Mouse (Mus musculus) adrenal gland, adult (tissue): ENCODE data around the gene Trmt5.

Source experiments
- DNase-seq, 2 experiments: peaks; one replicate each; pipeline ENCODE4 v3.0.0; 2022 to 2023; ENCODE audit warnings: low spot score in 1 of 2; ENCODE audit not compliant: inconsistent age in 2 of 2

The Trmt5 gene

GRCm38 (mm10) chr12:73286287-73287092, at the start of gene Trmt5, which contains the start of gene Slc38a6:
Trmt5 (minus strand) TSS chr12:73286710.
Slc38a6 (plus strand) TSS chr12:73286779.
- peak; percentile 95 to 98 for DNase-seq

GRCm38 (mm10) chr12:73334051-73334551, 47.6 kb upstream of the Trmt5 start:
- no peak for DNase-seq

- no peak for DNase-seq
These were observed 46.2 kb upstream of the Trmt5 start for GRCm38 (mm10) chr12:73332701-73333100.

DNA sequence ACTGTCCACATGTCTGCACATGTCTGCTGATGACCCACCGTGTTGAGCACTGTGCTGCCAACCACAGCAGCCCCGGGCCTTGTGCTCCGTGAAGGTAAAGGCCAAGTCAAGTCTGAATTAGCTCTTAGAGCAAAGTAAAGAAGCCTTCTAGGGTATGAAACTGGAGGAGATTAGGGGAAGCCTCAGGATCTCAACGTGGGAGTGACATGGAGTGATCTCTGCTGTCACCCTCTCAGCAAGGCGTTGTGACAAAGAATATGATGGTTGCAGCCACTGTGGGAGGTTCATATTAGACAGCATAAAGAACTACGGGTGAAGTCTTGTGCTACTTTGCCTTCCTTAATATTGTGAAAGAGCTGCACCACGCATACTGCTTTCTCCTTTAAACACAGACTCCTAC, 43.7 kb upstream of the Trmt5 start:
- no peak for DNase-seq

DNA sequence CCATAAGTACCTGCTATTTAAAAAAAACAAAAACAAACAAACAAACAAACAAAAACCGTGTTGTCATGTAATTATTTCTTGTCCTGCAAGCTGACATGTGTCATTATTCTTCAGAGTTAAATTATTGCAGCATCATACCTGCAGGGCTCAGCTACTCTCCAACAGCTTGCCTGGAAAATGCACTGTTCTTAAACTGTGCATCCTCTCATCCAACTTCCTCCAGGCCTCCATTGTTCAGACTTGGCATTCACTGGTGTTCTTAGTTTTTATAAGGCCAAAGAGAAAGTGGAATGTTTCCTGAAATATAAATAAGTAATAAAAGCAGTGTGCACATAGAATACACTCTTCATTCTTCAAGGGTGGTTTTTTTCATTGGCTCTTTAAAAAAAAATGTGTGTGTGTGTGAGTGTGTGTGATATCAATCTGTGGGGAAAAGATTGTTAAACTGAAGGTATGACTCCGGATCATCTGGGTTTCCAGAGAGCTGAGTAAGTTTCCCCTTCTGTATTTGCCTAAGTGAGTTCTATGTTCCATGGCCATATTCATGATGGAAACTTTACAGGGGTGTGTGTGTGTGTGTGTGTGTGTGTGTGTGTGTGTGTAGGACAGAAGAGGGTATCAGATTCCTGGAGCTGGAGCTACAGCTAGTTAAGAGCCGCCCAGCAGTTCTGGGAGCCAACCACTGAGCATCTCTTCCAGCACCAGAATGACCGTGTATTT, 42.1 kb upstream of the Trmt5 start:
- no peak for DNase-seq

DNA sequence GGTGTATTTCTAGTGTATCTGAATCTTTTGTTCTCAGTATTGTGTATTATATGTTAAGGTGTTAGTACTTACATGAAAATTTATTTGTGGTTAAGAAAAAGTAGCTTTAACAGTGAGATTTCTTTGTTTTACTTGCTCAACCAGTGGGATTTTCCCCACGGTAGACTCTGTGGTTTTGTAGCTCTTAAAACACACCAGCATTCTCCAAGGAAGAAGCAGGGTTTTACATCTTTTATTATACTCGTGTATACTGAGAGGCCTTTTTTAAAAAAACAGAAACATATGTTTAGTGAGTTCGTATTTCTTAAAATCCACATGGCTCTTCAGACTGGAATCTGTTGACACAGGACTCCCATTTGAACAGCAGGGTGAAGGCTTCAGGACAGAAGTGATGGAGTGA, 40.9 kb upstream of the Trmt5 start:
- DNase-seq = no peak

DNA sequence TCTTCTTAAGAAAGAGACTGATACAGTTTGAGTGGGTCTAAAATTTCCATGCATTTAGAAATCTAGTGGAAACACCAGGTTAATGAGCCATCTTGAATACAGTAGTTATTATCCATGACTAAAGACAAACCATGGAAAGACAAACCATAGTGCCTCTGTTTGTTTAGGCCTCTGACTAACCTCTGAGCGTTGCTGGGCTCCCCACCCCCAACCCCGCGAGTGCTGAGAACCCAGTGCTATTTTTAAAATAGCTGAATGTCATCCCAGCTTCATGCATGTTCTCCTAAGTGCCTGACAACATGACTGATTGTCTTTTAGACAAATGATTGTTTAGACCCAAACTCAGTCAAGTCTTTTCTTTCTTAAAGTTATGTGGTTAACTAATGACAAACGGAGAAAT, 39.1 kb upstream of the Trmt5 start:
- DNase-seq = peak; percentile 29 to 58

DNA sequence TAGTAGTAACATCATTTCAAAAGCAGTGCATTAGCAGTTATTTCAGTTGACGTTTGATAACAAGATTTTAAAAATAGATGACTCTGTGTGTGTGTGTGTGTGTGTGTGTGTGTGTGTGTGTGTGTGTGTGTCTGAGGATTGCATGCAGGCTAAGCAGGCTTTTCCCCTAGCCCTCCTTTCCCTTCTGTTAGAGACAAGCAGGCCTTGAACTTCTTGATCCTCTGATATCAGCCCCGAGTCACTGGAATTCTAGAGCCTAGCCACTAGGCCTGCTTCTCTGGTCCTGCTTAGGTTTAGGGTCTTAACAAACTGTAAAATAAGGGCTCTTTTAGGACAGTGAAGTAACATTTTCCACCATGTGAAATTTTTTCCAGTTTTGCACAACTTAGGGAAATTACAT, 38.7 kb upstream of the Trmt5 start:
- peak in 1 of 2 experiments; percentile 50 for DNase-seq

DNA sequence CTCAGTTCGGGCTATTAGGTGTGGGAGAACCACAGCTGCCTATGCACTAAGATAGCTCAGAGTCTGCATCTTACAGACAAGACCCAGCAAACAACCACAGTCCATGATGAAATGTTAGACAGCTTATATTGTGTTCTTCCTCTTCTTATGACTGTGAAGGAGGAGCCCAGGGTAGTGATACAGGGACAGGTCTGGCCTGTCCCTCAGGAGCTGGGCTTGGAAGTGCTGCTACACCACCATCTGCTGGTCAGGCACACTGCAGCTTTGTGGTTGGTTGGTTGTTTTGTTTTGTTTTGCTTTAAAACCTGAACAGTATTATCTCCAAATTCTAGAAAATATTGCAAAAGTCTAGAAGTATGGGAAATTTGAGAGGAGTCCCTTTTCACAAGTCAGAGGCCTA, 38.2 kb upstream of the Trmt5 start:
- peak; percentile 35 to 74 for DNase-seq

DNA sequence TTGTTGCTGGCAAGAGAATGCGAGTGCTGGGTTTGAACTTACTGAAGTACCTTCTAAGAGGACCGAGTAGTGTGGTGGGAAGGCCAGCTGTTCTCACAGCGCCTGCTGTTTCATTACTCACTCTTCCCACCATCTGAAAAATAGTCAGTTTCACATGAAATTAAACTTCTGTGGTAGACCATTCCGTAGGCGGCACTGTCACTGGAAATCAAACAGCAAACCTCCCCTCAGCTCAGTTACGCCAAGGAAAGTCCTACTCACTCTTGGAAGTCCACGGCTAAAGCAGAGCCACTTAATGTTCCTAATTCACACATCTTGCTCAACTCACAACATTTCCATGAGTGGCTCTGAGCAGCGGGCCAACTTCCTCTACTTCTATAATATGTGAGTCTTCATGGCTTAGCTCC, 37.7 kb upstream of the Trmt5 start:
- no peak for DNase-seq

DNA sequence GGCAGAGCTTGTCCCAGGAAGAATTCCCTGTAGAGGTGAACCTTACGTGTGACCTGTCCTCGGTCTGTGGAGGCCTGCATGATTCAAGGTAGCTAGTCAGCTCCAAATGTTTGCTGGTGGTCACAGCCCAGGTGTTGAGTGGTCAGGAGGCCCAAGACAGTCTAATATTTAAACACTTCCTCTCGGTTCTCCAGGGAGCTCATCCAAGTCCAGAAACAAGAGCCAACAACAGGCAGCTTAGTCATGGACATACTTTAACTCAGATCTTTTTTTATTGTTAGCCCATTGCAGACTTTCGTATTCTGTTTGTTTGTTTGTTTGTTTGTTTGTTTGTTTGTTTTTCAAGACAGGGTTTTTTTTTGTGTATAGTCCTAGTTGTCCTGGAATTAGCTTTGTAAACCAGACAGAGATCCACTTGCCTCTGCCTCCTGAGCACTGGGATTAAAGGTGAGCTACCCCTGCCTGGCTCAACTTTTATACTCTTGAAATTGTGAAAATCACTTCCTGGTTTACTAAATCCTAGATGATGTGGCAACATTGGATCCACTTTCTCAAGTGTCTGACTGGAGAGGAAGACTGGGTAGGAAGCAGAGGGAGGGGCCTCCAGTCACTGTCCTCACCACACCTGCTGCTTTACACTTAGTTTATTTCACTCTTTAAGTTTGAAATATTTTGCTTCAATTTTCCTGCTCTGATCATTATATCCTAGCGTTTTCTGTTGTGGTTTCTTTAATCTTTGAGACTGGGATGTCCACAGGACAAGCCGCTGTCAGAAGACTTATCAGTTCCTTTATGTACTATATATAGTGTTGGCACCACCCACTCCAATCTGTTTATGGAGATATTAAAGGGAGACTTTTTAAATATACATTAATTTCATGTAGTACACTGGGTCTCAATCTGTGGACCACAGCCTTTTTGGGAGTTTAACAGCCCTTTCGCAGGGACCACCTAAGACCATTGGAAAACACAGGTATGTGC, 31.5 kb upstream of the Trmt5 start:
- no peak for DNase-seq

DNA sequence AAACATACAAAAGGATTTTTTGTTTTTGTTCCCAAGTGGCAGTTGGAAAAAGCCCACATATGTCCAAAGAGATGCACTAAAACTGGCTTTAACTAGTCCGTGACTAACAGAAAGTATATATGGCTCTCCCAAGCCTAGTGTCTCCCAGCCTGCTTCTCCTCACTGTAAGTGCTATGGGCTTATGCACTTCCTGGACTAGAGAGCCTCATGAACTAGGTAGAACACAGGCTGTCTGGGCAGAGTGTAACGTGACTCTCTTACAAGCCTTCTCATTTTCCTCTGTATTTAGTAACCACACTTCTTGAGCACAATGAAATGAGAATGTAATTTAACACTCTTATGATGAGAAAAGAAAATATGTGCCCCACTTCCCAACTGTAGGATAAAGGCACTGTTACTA, 22.2 kb upstream of the Trmt5 start:
- no peak for DNase-seq

- no peak for DNase-seq
These were observed 21.2 kb upstream of the Trmt5 start for GRCm38 (mm10) chr12:73307750-73308149.

GRCm38 (mm10) chr12:73304636-73305035, 18.1 kb upstream of the Trmt5 start:
- DNase-seq = peak; percentile 34 to 75

- DNase-seq = no peak
These were observed 14.0 kb upstream of the Trmt5 start for GRCm38 (mm10) chr12:73300531-73300930.

DNA sequence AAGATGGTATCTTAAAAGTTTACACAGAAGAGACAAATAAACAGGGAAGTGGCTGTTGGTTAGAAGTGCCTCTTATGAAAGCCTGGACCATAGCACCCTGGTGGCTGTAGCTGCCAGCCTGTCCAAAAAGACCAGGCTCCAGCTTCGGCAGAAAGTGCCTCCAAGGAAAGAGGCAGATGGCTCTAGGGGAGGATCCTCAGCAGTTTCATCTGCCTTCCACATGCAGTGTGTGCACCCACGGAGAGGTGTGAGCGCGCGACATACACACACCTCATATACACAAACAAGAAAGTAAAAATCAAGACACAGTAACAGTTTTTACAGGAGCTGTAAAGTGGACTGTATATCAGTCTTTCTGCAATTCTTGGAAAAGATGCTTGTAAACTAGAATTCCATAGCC, 12.1 kb upstream of the Trmt5 start:
- DNase-seq = no peak

DNA sequence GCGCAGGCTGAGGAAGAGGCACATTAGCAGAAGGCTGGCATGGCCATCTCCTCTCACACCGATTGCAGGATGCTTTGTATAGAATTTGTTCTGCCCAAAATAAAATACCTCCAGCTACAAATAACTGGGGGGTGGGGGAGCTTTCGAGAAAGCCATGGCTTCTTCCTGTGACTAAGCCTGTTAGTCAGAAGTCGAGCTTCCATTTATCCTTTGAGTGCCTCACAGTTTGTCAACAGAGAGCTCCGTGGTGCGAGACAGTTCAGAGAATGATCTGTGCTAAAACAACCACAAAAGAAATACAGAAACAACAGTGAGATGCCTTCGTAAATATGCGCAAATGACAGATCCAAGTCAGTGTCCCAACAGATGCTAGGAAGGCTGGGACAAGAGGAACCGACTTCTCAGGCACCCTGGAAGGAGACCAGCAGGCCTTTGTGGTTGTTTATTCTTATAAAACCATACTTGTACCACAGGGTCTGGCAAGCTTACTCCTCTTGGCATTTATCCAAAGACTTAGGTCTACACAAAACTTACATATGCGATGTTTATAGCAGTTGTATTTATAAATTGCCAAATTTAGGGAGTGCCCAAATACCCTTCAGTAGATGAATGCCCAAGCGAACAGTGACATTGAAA, 9.1 kb upstream of the Trmt5 start:
- DNase-seq = no peak

- DNase-seq = no peak
These were observed 8.4 kb upstream of the Trmt5 start for GRCm38 (mm10) chr12:73294884-73295283.

DNA sequence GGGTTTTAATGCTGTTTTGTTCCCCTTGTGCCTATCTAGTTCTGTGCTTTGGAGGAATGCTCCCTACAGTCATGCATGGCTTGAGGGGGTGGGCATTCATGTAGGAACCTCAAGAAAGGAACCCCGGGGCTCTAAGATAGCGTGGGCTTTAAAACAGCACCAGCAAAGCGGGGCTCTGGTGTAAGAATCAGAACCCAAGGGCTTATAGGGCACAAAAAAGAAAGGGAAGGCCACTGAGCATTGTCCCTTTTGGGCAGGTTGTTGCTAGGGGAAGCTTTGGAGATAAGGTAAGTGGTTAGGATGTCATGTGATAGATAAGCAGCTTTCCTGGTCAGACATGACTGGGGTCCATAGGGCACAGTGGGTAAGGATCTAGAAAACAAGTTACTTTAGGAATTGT, 2.1 kb upstream of the Trmt5 start:
- no peak for DNase-seq

DNA sequence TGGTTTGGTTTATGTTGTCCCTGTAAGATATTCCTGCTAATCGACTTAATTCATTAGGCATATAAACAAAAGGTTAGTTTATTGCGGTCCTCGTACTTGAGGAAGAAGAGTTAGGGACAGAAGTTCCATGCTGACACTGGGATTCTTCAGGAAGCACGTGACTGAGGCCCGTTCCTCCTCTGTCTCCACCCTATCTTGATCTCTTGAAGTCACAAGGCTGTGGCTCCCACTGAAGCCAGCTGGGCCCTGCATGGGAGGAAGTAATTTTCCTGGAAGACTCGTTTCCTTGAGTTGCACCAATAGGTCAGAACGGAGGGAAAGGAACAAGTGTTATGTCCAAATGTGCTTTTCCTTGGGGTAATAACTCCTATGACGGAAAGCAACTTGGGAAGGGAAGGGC, 1.1 kb upstream of the Trmt5 start:
- peak; percentile 20 to 54 for DNase-seq

DNA sequence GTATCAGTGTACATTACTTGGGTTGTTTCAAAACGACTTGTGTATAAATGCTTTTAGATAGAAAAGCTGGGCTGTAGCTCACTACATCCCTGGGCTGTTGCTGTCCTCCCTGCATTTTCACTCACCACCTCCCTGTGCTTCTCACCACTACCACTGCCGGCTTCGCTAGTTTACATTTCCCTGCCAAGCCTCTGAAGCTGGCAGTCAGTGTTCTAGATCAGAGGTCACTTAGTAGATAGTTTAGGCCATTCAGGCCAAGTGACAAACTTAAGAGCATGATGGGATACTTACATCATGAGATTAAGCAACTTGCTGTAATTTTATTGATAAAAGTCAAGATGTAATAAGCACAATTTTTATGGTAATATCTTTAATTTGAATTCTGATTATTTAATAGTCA, 11.6 kb downstream of the Trmt5 start:
- DNase-seq = no peak
